Mouse (Mus musculus): ENCODE data around the gene Tmem121.

- TF ChIP-seq CTCF (IDR thresholded peaks at IDR 0.05) = 0 out of 2 replicates have a peak, but pooled peaks have one; percentile 9
- no peak for TF ChIP-seq EP300 (IDR thresholded peaks at IDR 0.05)
Measured at GRCm38 (mm10) chr12:113140616-113141411, 44.9 kb upstream of the Tmem121 start.
